Mouse (Mus musculus) left cerebral cortex, adult 8-10 months (tissue): ENCODE measurements around the gene Egfl8. TPM values are rescaled to one million over a fixed set of nuclear protein-coding genes. Genes with fewer than 3 reads are reported as not detected.

ENCODE experiments used
- DNase-seq, 2 experiments: peaks; one replicate each; pipeline ENCODE4 v3.0.0; 2022; ENCODE audit warnings: low spot score in 2 of 2
- total RNA-seq, 4 experiments: library from RNA; stranded (reverse); gene quantifications; 2 replicates each; pipeline ENCODE4 v1.2.4; 2022

Egfl8 gene
- total RNA-seq, 4 experiments from 2014 or later, result 3.0 to 4.9 (median 3.4) TPM

- no peak for DNase-seq
Observed at GRCm38 (mm10) chr17:34648141-34648890, 32.5 kb upstream of the Egfl8 start.

GRCm38 (mm10) chr17:34646906-34647787 is 31.4 kb upstream of the Egfl8 start, which contains the start of gene Atf6b:
Atf6b (plus strand) TSS chr17:34647146.
- peak; percentile 80 to 99 for DNase-seq

- DNase-seq, result peak in 1 of 2 experiments; percentile 18
Observed at GRCm38 (mm10) chr17:34645831-34646511, 30.2 kb upstream of the Egfl8 start.

DNA sequence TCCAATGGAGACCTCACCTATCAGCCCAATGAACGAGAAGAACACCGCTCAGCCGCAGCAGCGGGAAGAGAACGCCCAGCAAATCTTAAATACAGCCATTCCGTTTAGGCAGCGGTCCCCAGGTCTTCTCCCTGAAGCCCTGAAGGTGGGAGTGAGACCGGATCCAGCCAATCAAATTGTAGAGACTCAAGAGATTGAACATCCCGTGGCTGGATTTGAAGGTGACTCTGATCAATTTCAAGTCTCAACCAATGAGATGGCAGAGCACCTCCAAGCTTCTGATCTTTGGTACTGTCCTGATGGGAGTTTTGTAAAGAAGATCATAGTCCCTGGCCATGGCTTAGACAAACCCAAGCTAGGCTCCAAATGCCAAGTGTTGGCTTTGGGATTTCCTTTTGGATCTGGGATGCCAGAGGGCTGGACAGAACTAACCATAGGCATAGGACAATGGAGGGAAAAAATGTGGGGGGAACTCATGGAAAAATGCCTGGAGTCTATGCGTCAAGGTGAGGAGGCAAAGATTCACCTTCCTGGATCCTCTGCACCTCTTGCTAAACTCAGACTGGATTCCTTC is 29.6 kb upstream of the Egfl8 start:
- DNase-seq, result no peak

- peak; percentile 92 to 95 for DNase-seq
Observed at GRCm38 (mm10) chr17:34644608-34645007, 28.8 kb upstream of the Egfl8 start, which contains the start of gene Fkbpl. Fkbpl (plus strand) TSS chr17:34644764.

DNA sequence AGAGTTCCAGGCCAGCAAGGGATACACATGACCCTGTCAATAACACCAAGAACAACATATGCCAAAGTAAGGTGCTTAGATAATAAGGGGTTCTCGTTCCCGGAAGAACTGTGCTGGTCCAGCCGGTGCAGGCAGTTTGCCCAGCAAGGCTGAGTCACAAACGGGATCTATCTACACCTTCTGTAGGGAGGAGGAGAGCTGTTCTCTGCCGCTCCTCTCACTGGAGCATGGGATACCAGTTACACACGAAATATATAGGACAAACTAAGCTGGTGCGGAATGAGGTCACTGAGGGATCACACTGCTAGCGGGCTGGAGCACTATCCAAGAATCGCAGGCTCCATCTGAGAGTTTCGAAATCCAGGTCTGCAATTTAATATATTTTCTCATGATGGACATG is 28.2 kb upstream of the Egfl8 start:
- no peak for DNase-seq

DNA sequence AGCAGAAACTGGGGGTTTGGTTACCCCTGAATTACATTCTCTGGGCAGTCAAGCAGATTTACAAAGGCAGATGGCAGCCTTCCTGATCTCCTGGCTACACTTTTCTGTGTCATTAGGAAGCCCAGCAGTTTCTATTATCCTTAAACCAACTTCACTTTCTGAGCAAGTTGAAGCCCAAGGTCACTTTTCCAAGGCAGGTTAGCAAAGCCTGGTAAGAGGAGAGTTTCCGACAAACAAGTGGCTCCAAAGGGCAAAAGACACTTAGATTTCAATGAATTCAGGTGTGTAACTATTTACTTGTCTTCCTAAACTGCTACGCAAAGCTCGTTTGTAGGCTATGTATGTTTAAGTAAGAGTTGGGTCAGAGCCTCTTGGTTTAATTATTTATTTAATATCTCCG is 27.6 kb upstream of the Egfl8 start:
- DNase-seq, result no peak

DNA sequence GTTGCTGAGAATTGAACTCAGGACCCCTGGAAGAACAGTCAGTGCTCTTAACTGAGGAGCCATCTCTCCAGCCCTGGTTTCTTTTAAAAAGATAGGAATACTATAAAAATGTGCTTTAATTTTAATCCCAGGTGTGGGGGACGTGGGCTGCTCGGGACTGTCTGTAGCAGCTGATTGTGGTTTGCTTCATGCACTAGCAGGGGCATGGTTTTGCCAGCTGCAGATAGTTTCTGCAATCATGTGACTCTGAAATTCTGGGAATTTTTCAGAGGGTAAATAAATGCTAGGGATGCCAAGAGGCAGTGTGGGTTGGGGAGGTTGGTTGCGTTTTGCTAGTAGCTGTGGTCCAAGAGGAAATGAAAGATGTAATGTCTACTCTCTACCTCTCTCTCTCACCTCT is 26.2 kb upstream of the Egfl8 start:
- no peak for DNase-seq

DNA sequence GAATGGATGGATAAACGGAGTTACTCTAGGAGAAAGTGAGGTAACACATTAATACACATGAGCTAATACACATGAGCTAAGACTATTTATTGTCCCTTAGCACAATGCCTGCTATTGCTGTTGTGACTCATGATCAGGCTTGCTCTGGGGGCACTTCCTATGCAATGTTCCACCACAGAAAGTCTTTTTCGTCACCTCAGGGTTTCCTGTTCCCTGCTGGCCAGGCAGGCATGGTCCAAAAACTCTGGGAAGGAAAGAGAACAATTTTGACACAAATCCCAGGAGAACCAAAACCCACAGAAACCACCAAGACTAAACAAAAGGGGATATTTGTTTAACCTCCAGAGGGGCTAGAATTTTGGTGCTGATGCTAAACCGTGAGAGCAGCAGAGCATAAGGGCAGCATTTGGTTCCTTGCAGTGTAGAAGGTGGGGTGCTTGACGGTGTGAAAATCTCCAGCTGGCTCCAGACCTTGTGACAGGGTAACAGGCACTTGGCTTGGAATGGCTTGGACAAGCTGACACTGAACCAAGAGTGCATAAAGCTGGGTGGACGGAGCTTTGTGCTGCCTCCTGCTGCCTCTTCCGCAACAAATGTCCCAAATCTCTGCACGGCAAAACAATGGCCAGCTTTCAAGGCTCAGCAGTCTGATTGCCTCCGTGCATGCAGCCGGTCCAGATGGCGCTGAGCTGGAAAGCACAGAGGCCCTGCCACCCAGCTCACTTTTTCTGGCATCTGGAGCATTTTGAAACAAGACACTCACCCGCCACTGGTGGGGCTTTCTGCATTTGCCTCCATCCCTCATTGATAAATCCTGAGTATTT is 25.2 kb upstream of the Egfl8 start:
- DNase-seq, result no peak

DNA sequence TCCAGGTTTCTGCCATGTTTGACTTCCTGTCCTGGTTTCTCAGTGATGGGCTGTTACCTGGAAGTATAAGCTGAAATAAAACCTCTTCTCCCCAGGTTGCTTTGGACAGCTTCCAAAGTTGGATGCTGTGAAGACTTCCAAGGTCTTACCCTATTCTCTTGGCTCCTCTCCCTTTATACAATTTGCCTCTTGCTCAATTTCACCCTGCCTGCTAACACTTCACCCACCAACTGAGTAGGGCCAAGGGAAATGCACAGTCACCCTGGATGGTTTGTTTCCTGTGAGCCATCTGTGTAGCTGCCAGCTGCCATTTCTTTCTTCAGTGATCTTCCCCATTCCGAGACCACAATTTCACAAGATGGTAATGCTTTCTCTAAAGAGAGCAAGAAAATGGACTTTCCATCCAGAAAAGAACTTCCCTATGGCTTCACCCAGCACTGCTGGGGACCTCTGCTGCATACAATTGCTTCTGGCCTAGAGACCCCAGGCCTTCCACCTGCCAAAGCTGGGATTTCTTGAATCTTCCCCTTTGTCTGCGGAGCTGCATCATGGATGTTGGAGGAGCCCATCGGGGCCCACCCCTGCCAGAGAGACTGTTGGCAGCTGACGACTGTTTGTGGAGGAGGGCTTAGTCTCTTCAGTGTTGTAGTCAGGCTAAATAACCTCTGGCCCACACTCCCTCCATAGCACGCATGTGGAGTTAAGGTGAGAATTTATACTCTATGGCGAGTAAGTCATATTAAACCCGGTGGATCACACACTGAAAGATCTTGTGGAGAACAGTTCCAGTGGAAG is 23.9 kb upstream of the Egfl8 start:
- no peak for DNase-seq

DNA sequence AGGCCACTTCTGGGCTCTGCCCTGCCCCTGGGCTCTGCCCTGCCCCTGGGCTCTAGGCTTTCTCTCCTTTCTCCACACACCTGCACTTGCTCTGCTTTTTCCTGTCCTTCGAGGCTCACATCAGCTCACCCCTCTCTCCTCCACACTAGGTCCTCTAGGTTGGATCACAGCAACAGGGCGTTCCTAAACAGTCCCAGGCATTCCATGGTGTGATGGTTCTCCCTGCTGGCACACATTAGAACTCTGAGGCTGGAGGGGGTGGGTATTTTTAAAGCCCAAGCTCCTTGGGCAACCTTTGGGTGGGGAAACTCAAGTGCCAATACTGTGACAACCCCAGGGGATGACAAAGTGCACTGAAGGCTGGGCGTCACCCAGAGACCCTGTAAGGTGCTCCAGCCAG is 21.7 kb upstream of the Egfl8 start:
- no peak for DNase-seq

DNA sequence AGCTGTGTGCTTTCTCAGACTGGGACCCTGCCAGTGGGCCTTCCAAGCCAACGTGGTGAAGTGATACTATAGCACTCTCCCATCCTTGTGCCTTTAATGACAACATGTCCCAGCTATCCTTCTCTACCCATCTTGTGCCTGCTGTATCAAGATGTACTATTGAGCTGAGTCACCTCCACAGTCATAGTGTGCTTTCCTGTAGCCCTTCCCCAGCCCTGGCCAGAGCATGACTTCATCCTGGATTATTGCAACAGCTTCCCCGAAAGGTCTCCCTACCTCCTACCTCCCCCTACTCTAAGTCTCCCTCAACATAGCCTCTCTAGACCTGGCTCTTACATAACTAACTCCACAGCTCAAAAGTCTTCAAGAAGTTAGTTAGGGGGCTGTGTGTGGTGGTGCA is 19.9 kb upstream of the Egfl8 start:
- no peak for DNase-seq

- DNase-seq, result peak; percentile 80 to 88
Observed at GRCm38 (mm10) chr17:34632261-34632691, 16.5 kb upstream of the Egfl8 start.

DNA sequence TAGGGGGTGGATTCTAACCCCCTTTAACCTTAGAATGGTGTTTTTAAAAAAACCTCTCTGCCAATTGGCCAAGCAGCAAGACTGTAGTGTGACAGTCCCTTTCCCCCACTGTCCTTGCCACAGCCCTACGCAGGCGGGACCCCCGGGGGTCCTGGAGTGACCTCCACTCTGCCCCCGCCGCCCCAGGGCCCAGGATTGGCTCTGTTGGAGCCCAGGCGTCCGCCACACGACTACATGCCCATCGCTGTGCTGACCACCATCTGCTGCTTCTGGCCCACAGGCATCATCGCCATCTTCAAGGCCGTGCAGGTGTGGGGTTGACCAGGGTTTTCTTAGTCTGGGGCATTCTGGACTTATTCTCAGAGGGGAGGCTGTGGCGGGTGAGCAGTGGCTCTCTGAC is 15.9 kb upstream of the Egfl8 start:
- DNase-seq, result no peak

DNA sequence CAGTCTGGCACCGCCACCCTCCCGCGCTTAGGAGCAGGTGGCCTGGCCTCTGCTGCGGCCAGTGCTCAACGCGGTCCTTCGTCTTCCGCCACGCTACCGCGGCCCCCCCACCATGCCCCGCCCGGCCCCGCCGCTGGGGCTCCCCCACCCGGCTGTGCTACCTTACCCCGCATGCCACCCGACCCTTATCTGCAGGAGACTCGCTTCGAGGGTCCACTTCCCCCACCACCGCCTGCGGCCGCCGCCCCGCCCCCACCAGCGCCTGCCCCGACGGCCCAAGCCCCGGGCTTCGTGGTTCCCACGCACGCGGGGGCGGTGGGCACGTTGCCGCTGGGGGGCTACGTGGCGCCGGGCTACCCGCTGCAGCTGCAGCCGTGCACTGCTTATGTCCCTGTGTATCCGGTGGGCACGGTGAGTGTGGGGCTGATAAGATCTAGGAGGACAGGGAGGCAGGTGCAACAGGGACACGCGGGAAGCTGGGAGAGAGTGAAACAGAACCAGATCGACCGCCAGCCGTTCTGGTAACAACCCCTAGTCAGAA is 15.1 kb upstream of the Egfl8 start:
- no peak for DNase-seq

DNA sequence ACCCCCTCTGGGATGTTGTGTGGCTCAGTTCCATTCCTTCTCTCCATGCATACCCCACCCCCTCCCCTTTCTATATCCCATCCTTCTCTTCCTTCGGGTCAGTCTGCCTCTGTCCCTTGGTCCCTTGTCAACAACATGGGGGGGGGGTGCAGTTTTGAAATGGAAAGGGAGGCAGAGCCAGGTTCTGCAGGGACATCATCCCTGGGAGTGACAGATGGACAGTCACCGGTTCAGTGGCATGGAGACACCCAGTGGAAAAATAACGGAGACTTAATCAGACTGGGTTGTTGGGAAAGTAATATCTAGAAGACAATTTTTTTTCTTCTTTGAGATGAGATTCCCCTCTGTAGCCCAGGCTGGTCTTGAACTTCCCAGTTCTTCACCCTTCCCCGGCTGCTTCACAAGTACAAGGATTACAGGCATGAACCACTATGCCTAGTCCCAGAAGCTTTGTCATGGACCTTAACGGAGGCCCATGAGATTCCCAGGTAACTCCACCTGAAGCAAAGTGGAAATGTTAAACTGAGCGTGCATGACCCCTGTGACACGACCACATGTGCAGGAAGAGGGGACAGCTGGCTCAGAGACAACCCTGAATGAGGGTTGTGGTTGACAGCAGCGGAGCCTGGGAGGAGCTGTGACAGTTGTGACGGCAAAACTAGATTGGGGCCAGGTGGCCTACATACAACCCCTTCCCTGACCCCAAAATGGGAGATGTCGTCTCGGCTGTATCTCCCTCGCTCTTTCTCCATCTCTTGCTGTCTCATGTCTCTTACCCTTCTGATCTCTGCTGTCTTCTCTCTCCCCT is 14.2 kb upstream of the Egfl8 start:
- no peak for DNase-seq

DNA sequence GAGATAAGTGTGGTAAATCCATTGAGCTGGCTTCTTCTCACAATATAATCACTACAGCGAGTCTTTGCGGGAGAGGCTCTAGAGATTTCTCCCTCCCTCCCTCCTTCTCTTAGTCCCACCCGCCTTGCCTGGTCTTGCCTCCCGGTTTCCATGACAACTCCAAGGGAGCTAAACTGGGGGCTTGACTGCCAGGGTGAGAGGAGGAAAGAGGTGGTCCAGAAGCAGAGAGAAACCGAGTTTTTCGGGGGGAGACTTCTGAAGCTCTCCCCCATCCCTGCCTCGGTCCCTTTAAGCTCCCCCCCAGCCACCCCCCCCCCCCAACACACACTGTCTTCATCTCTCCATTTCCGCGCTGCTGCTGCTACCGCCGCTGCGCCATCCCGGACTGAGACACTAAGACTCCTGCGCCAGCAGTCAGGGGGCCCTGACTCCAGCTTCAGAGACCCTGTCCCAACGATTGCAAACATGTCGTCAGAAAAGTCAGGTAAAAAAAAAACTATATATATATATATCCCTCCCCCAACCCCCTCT is 13.5 kb upstream of the Egfl8 start, which contains the start of gene Prrt1:
Gene Prrt1 (plus strand): TSS at position 313 of the 531 bp plus-strand sequence.
- DNase-seq, result peak in 1 of 2 experiments; percentile 74

DNA sequence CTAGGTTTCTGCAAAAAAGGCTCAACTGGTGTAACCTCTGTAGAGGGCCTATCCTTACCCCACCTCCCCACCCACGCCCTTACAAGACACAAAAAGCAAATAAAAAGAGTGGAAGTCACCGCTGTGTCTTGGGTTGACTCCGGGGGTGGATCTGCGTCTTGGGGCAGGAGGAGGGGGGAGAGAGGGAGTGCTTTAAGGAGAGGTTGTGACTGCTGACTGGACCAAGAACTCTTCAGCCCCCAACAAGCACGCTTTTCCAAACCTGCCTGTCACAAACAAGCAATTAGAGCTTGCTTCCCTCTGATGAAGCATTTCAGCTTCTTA is 12.8 kb upstream of the Egfl8 start:
- no peak for DNase-seq
